Mouse (Mus musculus) stomach, postnatal 0 days (tissue): ENCODE results near the gene Cyb5r2. TPM values are rescaled to one million over a fixed set of nuclear protein-coding genes. Genes with fewer than 3 reads are reported as not detected.
A peak's percentile ranks its signal among the peaks of the same experiment; 100 is the strongest.

Experiments
- ATAC-seq: fragments of 200-750 bp; cut with Nextera tagmentation; 2 replicates; pipeline ENCODE4 v1.8.0; 2017; ENCODE audit not compliant: low FRiP score, low TSS enrichment
- DNase-seq: peaks from one replicate; pipeline ENCODE4 v3.0.0-alpha.2; 2016; ENCODE audit warnings: low spot score
- H3K27ac ChIP-seq: fragments of 300-500 bp; sonication (generic); replicated peaks from 2 replicates; pipeline ENCODE4 v1.5.1; 2014; ENCODE audit warnings: mild to moderate bottlenecking, control low read depth
- H3K27me3 ChIP-seq: fragments of 300-500 bp; sonication (generic); 2 replicates; pipeline ENCODE4 v1.6.1; 2014; ENCODE audit warnings: low read length; ENCODE audit not compliant: control insufficient read depth, insufficient read depth
- H3K36me3 ChIP-seq: fragments of 300-500 bp; sonication (generic); 2 replicates; pipeline ENCODE4 v1.6.1; 2014; ENCODE audit warnings: low read length, mixed read lengths; ENCODE audit not compliant: control insufficient read depth, insufficient read depth
- H3K4me1 ChIP-seq: fragments of 300-500 bp; sonication (generic); replicated peaks from 2 replicates; pipeline ENCODE4 v1.6.1; 2014; ENCODE audit warnings: antibody characterized with exemption; ENCODE audit not compliant: control insufficient read depth, insufficient read depth
- H3K4me2 ChIP-seq: fragments of 300-500 bp; sonication (generic); replicated peaks from 2 replicates; pipeline ENCODE4 v1.6.1; 2014; ENCODE audit warnings: low read depth, mild to moderate bottlenecking, control low read depth, moderate library complexity
- H3K4me3 ChIP-seq: fragments of 300-500 bp; sonication (generic); 2 replicates; pipeline ENCODE4 v1.5.1; 2014; ENCODE audit warnings: low read depth, low read length, control low read depth
- H3K9ac ChIP-seq: fragments of 300-500 bp; sonication (generic); 2 replicates; pipeline ENCODE4 v1.6.1; 2014; ENCODE audit warnings: mild to moderate bottlenecking, low read length, control low read depth, mixed read lengths
- H3K9me3 ChIP-seq: fragments of 300-500 bp; sonication (generic); 2 replicates; pipeline ENCODE4 v1.6.1; 2016; ENCODE audit warnings: low read length; ENCODE audit not compliant: control insufficient read depth
- CTCF ChIP-seq: IDR thresholded peaks from 2 replicates; pipeline ENCODE4 v1.5.1; 2016; ENCODE audit warnings: antibody characterized with exemption, low read depth, mild to moderate bottlenecking, moderate library complexity
- EP300 ChIP-seq: optimal IDR thresholded peaks from 2 replicates; pipeline ENCODE3; 2016; ENCODE audit warnings: antibody characterized with exemption
- whole genome bisulfite sequencing: fragments of 180-500 bp; shearing (Covaris S2); extraction: QIAGEN DNeasy Blood & Tissue Kit; methylation state at CpG from one replicate; pipeline ENCODE4 v1.1.7; 2014; 5-methylcytosine and 5-hydroxymethylcytosine counted together
- polyA plus RNA-seq: library from polyadenylated mRNA; unstranded; fragments of >200 nt; fragmentation: Nextera tagmentation; extraction: Ambion mirVana; gene quantifications from 2 replicates; pipeline ENCODE4 v1.2.1, GENCODE M21; 2015

Cyb5r2 gene
- polyA plus RNA-seq: 0.04 and 0.08 TPM in 2 replicates

DNA sequence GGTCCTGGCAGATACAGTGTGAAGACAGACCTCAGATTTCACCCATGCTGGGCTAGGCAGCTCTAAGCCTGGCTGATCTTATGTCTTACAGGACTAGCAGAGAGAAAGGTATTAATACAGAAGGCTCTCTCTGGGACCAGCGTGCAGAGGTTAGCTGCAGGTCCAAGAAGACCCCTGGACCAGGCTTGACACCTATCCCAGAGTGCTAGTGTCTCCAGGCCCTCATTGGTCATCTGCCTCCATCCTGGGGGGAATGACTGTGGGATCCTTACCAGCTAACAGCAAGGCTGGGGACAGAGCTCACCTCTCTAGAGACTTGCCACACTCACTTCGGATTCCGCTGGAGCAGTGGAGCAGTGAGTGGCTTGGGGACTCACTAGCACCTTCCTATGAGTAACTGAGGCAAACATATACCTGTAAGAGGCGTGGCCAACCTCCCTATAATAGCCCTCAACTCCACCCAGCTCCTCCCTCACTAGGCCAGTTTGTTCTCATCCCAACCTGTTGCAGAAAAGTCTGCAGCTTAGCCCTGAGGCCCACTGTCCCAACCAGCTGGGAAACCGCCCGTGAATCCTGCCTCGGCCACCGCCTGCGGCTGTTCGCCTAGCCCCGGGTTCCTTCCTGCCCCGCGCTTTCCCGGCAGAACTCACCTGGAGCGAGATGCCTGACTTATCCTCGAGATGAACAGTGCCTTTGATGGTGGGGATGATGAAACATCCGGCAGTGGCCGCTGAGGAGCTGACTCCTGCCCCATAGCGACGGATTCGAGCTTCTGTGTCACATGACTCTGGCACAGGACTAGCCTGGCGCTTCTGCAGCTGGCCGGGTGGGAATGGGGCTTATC lies at the start of gene Cyb5r2:
TSS of gene Cyb5r2 (minus strand) at position 725 of the 844 bp plus-strand sequence.
- TF ChIP-seq CTCF: peak; percentile 39
- TF ChIP-seq EP300: no peak
- peak within 1 kb of the TSS; percentile 39 for H3K4me2 ChIP-seq
- ATAC-seq (peak; percentile 54), DNase-seq (no peak)
- H3K9me3 ChIP-seq: no peaks in the 10 kb centered on the region
- 0 out of 2 replicates have a peak within 1 kb of the TSS, but pooled peaks have one; percentile 41 for H3K9ac ChIP-seq
- no peaks in the 10 kb centered on the region for H3K4me1 ChIP-seq
- no peak within 1 kb of the TSS for H3K27ac ChIP-seq
- H3K27me3 ChIP-seq: no peaks in the 10 kb centered on the region
- no peaks in the 10 kb centered on the region for H3K36me3 ChIP-seq
- 12% methylated on average over 23 of the region's 23 CpGs for WGBS
- 0 out of 2 replicates have a peak within 1 kb of the TSS, but pooled peaks have one; percentile 8 for H3K4me3 ChIP-seq

DNA sequence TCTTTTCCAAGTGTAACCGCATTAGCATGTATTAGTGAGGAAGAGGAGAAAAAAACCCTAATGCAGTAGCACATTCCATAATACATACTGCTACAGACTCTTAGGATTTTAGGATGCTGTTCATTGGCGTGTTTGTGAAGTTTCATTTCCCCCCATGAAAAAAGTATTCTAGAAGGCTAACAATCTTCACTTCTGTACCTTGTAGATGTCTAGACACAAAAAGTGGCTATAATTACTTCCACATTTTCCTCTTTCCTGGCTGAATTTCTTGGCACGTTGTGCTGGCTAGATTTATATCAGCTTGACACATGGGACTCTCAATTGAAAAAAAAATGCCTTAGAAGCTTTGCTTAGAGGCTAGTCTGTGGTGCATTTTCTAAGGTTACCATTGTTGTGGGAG lies 44.3 kb upstream of the Cyb5r2 start:
- DNase-seq (no peak), ATAC-seq (no peak)
- H3K9ac ChIP-seq: no peak overlapping the region
- H3K27ac ChIP-seq: no peak overlapping the region
- H3K4me3 ChIP-seq: no peak overlapping the region
- 58% methylated on average over 3 of the region's 3 CpGs for WGBS
- no peaks in the 10 kb centered on the region for H3K27me3 ChIP-seq
- TF ChIP-seq EP300 (no peak), CTCF (no peak)
- no peaks in the 10 kb centered on the region for H3K4me1 ChIP-seq
- no peaks in the 10 kb centered on the region for H3K36me3 ChIP-seq
- no peaks in the 10 kb centered on the region for H3K9me3 ChIP-seq
- no peak overlapping the region for H3K4me2 ChIP-seq

DNA sequence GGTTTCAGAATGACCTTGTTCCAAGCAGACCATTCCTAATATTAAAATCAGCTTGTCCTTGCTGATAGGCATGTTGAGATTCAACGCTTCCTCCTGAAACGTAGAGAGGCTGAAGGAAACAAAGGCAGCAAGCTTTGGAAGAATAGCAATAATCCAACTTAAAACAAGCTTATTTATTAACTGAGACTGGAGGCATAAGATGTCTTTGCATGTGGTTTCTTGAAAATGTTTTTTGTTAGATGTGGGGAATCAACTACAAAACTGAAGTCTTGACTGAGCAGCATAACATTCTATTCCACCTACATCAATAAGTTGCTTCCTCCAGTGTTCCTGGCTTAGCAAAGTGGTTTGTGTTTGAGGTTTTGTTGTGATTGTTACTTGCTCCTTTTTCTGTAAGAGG lies 43.3 kb upstream of the Cyb5r2 start, which contains the start of gene Ovch2:
TSS of gene Ovch2 (minus strand) at position 101 of the 400 bp plus-strand sequence.
- H3K9me3 ChIP-seq: no peaks in the 10 kb centered on the region
- no peaks in the 10 kb centered on the region for H3K4me1 ChIP-seq
- H3K36me3 ChIP-seq: no peaks in the 10 kb centered on the region
- DNase-seq (no peak), ATAC-seq (no peak)
- H3K27ac ChIP-seq: no peak within 1 kb of the TSS
- H3K9ac ChIP-seq: no peak within 1 kb of the TSS
- no peaks in the 10 kb centered on the region for H3K27me3 ChIP-seq
- H3K4me2 ChIP-seq: no peak within 1 kb of the TSS
- TF ChIP-seq EP300: no peak
- TF ChIP-seq CTCF: no peak
- H3K4me3 ChIP-seq: no peak within 1 kb of the TSS
- WGBS: 80% methylated on average over 2 of the region's 2 CpGs

DNA sequence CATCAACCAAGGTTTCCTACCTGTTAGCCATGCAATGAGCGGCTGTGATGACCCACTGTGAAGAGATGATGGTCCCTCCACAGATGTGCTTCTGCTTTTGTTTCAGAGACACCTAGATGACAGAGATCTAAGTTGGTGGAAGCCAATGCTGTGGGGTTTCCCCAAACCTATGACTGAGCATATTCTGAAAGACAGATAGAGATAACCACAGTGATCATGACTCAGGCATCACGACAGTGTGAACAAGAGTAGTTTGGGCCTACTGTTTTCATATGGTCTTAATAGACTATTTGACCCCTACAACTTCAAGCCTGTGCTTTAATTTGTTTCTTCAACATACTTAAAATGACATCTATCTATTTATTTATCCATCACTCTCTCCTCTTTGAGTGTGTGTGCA lies 38.7 kb upstream of the Cyb5r2 start:
- no peak for ATAC-seq
- Histone ChIP-seq H3K4me3 (no peak overlapping the region), H3K9ac (no peak overlapping the region), H3K4me2 (no peak overlapping the region), H3K36me3 (no peaks in the 10 kb centered on the region), H3K9me3 (no peaks in the 10 kb centered on the region), H3K4me1 (no peaks in the 10 kb centered on the region), H3K27ac (no peak overlapping the region), H3K27me3 (no peaks in the 10 kb centered on the region)
- WGBS: 85% methylated on average over 2 of the region's 2 CpGs
- DNase-seq: no peak
- TF ChIP-seq EP300 (no peak), CTCF (no peak)

DNA sequence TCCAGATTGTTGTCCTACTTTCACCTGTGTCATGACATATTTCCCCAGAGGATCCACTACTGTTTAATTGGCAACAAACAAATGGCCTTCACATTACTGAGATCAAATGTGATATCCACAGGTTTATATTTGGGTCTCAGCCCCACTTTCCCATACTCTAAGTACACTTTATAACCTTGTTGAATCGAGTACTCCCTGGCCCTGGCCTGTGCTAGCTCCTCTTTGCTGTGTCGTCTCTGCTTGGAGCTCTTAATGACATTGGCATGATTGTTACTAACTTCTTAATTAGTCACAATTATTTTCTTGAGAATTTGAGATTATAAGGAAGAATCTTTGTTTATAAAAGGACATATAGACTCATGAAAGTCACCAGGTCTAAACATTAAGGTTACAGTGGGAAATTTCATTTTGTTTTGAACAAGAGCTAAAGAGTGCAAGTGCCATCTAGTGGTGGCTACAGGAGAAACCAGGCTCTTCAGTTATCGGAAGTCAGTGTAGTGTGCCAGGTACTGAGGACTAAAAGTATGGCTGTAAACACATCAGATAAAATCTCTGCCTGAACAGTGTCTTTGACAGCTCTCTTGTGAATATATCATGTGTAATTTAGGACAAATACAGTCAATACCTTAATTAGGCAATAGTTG lies 30.3 kb upstream of the Cyb5r2 start:
- Histone ChIP-seq H3K27me3 (no peaks in the 10 kb centered on the region), H3K4me2 (no peak overlapping the region), H3K4me1 (no peaks in the 10 kb centered on the region), H3K27ac (no peak overlapping the region), H3K4me3 (no peak overlapping the region), H3K36me3 (no peaks in the 10 kb centered on the region), H3K9me3 (no peaks in the 10 kb centered on the region), H3K9ac (no peak overlapping the region)
- 55% methylated on average over 3 of the region's 3 CpGs for WGBS
- no peak for ATAC-seq
- TF ChIP-seq CTCF (peak; percentile 82), EP300 (no peak)
- DNase-seq: no peak

DNA sequence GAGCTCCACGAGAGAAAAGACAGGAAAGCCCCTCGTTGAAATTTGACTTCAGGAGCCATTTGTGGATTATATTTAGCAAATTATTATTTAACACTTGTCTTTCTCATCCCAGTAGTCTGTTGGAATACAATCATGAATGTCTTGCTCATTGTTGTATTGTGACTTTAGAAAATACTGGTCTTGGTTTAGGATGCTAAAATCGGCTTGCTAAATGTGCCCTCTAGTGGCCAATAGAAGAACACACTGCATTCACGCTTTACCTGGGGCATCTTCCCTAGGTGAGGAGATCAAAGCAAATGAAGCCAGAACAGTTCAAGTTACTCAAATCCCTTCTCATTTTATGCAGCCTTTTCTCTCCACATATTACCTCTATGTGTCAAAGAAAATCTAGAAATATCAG lies 21.8 kb upstream of the Cyb5r2 start:
- H3K9ac ChIP-seq: no peak overlapping the region
- no peak overlapping the region for H3K27ac ChIP-seq
- TF ChIP-seq CTCF: peak; percentile 83
- TF ChIP-seq EP300: no peak
- H3K27me3 ChIP-seq: no peaks in the 10 kb centered on the region
- H3K4me3 ChIP-seq: no peak overlapping the region
- H3K4me1 ChIP-seq: no peaks in the 10 kb centered on the region
- no peak for ATAC-seq
- WGBS: 42% methylated on average over 4 of the region's 4 CpGs
- H3K4me2 ChIP-seq: no peak overlapping the region
- no peaks in the 10 kb centered on the region for H3K36me3 ChIP-seq
- DNase-seq: no peak
- no peaks in the 10 kb centered on the region for H3K9me3 ChIP-seq
